Mouse (Mus musculus) kidney, embryonic 14.5 days (tissue): ENCODE data around the gene Slu7. TPM values are rescaled to one million over a fixed set of nuclear protein-coding genes. Genes with fewer than 3 reads are reported as not detected.
A peak's percentile ranks its signal among the peaks of the same experiment; 100 is the strongest.

Source experiments
- ATAC-seq: fragments of 200-750 bp; cut with Nextera tagmentation; 2 replicates; pipeline ENCODE4 v1.8.0; 2017; ENCODE audit warnings: moderate number of reproducible peaks, mild to moderate bottlenecking, moderate TSS enrichment, moderate library complexity; ENCODE audit not compliant: low FRiP score, low TSS enrichment
- H3K27ac ChIP-seq: fragments of 300-500 bp; sonication (generic); 2 replicates; pipeline ENCODE4 v1.5.1; 2014; ENCODE audit warnings: low read depth, mild to moderate bottlenecking, low read length, moderate library complexity, mixed read lengths
- H3K27me3 ChIP-seq: fragments of 300-500 bp; sonication (generic); 2 replicates; pipeline ENCODE4 v1.6.1; 2014; ENCODE audit warnings: mild to moderate bottlenecking, low read length; ENCODE audit not compliant: control insufficient read depth, insufficient read depth
- H3K36me3 ChIP-seq: fragments of 300-500 bp; sonication (generic); 2 replicates; pipeline ENCODE4 v1.6.1; 2014; ENCODE audit warnings: low read length, mixed read lengths; ENCODE audit not compliant: control insufficient read depth, insufficient read depth
- H3K4me1 ChIP-seq: fragments of 300-500 bp; sonication (generic); 2 replicates; pipeline ENCODE4 v1.6.1; 2014; ENCODE audit warnings: low read length, mixed read lengths; ENCODE audit not compliant: control insufficient read depth, insufficient read depth
- H3K4me2 ChIP-seq: fragments of 300-500 bp; sonication (generic); replicated peaks from 2 replicates; pipeline ENCODE4 v1.6.1; 2014; ENCODE audit warnings: low read depth, mild to moderate bottlenecking, low read length
- H3K4me3 ChIP-seq: fragments of 300-500 bp; sonication (generic); 2 replicates; pipeline ENCODE4 v1.5.1; 2014; ENCODE audit warnings: mild to moderate bottlenecking, low read length
- H3K9ac ChIP-seq: fragments of 300-500 bp; sonication (generic); 2 replicates; pipeline ENCODE4 v1.6.1; 2014; ENCODE audit warnings: low read depth, mild to moderate bottlenecking, low read length, moderate library complexity
- H3K9me3 ChIP-seq: fragments of 300-500 bp; sonication (generic); 2 replicates; pipeline ENCODE4 v1.6.1; 2016; ENCODE audit warnings: low read length; ENCODE audit not compliant: control insufficient read depth
- WGBS: fragments of 180-500 bp; shearing (Covaris S2); extraction: QIAGEN DNeasy Blood & Tissue Kit; methylation state at CpG from one replicate; pipeline ENCODE4 v1.1.7; 2014; 5-methylcytosine and 5-hydroxymethylcytosine counted together
- polyA plus RNA-seq: library from polyadenylated mRNA; unstranded; fragments of >200 nt; fragmentation: Nextera tagmentation; extraction: Ambion mirVana; gene quantifications from 2 replicates; pipeline ENCODE4 v1.2.1, GENCODE M21; 2014

Slu7 gene
- polyA plus RNA-seq, 1 experiment from 2014 or later = 58.2 TPM

GRCm38 (mm10) chr11:43412771-43413451 is 20.6 kb upstream of the Slu7 start:
- H3K27me3 ChIP-seq = no peaks in the 10 kb centered on the region
- H3K4me3 ChIP-seq = no peak overlapping the region
- no peaks in the 10 kb centered on the region for H3K36me3 ChIP-seq
- WGBS = 28% methylated on average over 14 of the region's 14 CpGs
- H3K4me1 ChIP-seq = no peaks in the 10 kb centered on the region
- no peaks in the 10 kb centered on the region for H3K9me3 ChIP-seq
- no peak overlapping the region for H3K27ac ChIP-seq
- ATAC-seq = no peak; the same call in 1 of the 2 replicates
- H3K9ac ChIP-seq = no peak overlapping the region
- H3K4me2 ChIP-seq = no peak overlapping the region

- Histone ChIP-seq H3K27me3 (no peaks in the 10 kb centered on the region), H3K27ac (no peak overlapping the region), H3K36me3 (no peaks in the 10 kb centered on the region), H3K4me1 (no peaks in the 10 kb centered on the region), H3K4me3 (no peak overlapping the region), H3K4me2 (no peak overlapping the region), H3K9me3 (no peaks in the 10 kb centered on the region), H3K9ac (no peak overlapping the region)
- ATAC-seq = peak; percentile 82
- 37% methylated on average over 7 of the region's 7 CpGs for WGBS
These were observed 16.3 kb upstream of the Slu7 start for GRCm38 (mm10) chr11:43417201-43417600.

- Histone ChIP-seq H3K27ac (no peak overlapping the region), H3K4me3 (no peak overlapping the region), H3K4me2 (no peak overlapping the region), H3K36me3 (no peaks in the 10 kb centered on the region), H3K4me1 (0 out of 2 replicates have a peak, but pooled peaks cover 6% of the 10 kb centered on the region), H3K27me3 (no peaks in the 10 kb centered on the region), H3K9me3 (no peaks in the 10 kb centered on the region), H3K9ac (no peak overlapping the region)
- 74% methylated on average over 5 of the region's 5 CpGs for WGBS
- no peak for ATAC-seq
These were observed 9.2 kb upstream of the Slu7 start for GRCm38 (mm10) chr11:43424386-43424785.

- no peak overlapping the region for H3K27ac ChIP-seq
- no peaks in the 10 kb centered on the region for H3K9me3 ChIP-seq
- H3K4me2 ChIP-seq = peak overlapping the region; percentile 46
- no peaks in the 10 kb centered on the region for H3K27me3 ChIP-seq
- WGBS = 92% methylated on average over 9 of the region's 9 CpGs
- peak overlapping the region; percentile 59; the same call in 1 of the 2 replicates for H3K4me3 ChIP-seq
- no peaks in the 10 kb centered on the region for H3K36me3 ChIP-seq
- ATAC-seq = peak; percentile 48
- H3K9ac ChIP-seq = peak overlapping the region; percentile 69; the same call in 1 of the 2 replicates
- H3K4me1 ChIP-seq = 0 out of 2 replicates have a peak, but pooled peaks cover 6% of the 10 kb centered on the region
These were observed 8.3 kb upstream of the Slu7 start for GRCm38 (mm10) chr11:43425166-43425709.

- ATAC-seq = peak; percentile 97
- no peaks in the 10 kb centered on the region for H3K9me3 ChIP-seq
- H3K4me2 ChIP-seq = peak within 1 kb of the TSS; percentile 46
- peak within 1 kb of the TSS; percentile 59 for H3K4me3 ChIP-seq
- whole genome bisulfite sequencing = 3% methylated on average over 27 of the region's 27 CpGs
- peak within 1 kb of the TSS; percentile 69 for H3K9ac ChIP-seq
- H3K4me1 ChIP-seq = 0 out of 2 replicates have a peak, but pooled peaks cover 6% of the 10 kb centered on the region
- H3K36me3 ChIP-seq = no peaks in the 10 kb centered on the region
- H3K27ac ChIP-seq = peak within 1 kb of the TSS; percentile 47; the same call in 1 of the 2 replicates
- H3K27me3 ChIP-seq = no peaks in the 10 kb centered on the region
These were observed 7.6 kb upstream of the Slu7 start, which contains the start of gene Pttg1 for GRCm38 (mm10) chr11:43425824-43426413. Gene Pttg1 (minus strand): TSS chr11:43426251.

- no peaks in the 10 kb centered on the region for H3K9me3 ChIP-seq
- 14% methylated on average over 7 of the region's 7 CpGs for WGBS
- no peaks in the 10 kb centered on the region for H3K36me3 ChIP-seq
- H3K4me3 ChIP-seq = peak overlapping the region; percentile 59
- peak overlapping the region; percentile 46 for H3K4me2 ChIP-seq
- peak; percentile 48; the same call in 1 of the 2 replicates for ATAC-seq
- H3K27ac ChIP-seq = peak overlapping the region; percentile 47; the same call in 1 of the 2 replicates
- H3K27me3 ChIP-seq = no peaks in the 10 kb centered on the region
- H3K4me1 ChIP-seq = 0 out of 2 replicates have a peak, but pooled peaks cover 6% of the 10 kb centered on the region
- peak overlapping the region; percentile 28; the same call in 1 of the 2 replicates for H3K9ac ChIP-seq
These were observed 7.1 kb upstream of the Slu7 start for GRCm38 (mm10) chr11:43426414-43426884.

GRCm38 (mm10) chr11:43434024-43434407 is 472 bp downstream of the Slu7 start:
- Histone ChIP-seq H3K36me3 (peaks cover 20% of the 10 kb centered on the region), H3K27me3 (no peaks in the 10 kb centered on the region), H3K4me1 (peaks cover 7% of the 10 kb centered on the region; the same call in 1 of the 2 replicates), H3K4me3 (peak overlapping the region; percentile 69), H3K9ac (peak overlapping the region; percentile 75), H3K4me2 (peak overlapping the region; percentile 78), H3K9me3 (no peaks in the 10 kb centered on the region), H3K27ac (no peak overlapping the region)
- peak; percentile 51 for ATAC-seq
- under 1% methylated on average over 9 of the region's 9 CpGs for WGBS

- no peak for ATAC-seq
- WGBS = 94% methylated on average over 10 of the region's 10 CpGs
- Histone ChIP-seq H3K9ac (no peak overlapping the region), H3K27me3 (no peaks in the 10 kb centered on the region), H3K4me2 (no peak overlapping the region), H3K36me3 (peaks cover 91% of the 10 kb centered on the region), H3K4me1 (no peaks in the 10 kb centered on the region), H3K27ac (no peak overlapping the region), H3K4me3 (no peak overlapping the region), H3K9me3 (no peaks in the 10 kb centered on the region)
These were observed 7.6 kb downstream of the Slu7 start for GRCm38 (mm10) chr11:43441121-43441520.
